Mouse (Mus musculus): ENCODE results near the gene Ssr1. TPM values are rescaled to one million over a fixed set of nuclear protein-coding genes. Genes with fewer than 3 reads are reported as not detected.

Gene Ssr1
- polyA plus RNA-seq, 1 experiment from 2014 or later = 77.3 TPM

DNA sequence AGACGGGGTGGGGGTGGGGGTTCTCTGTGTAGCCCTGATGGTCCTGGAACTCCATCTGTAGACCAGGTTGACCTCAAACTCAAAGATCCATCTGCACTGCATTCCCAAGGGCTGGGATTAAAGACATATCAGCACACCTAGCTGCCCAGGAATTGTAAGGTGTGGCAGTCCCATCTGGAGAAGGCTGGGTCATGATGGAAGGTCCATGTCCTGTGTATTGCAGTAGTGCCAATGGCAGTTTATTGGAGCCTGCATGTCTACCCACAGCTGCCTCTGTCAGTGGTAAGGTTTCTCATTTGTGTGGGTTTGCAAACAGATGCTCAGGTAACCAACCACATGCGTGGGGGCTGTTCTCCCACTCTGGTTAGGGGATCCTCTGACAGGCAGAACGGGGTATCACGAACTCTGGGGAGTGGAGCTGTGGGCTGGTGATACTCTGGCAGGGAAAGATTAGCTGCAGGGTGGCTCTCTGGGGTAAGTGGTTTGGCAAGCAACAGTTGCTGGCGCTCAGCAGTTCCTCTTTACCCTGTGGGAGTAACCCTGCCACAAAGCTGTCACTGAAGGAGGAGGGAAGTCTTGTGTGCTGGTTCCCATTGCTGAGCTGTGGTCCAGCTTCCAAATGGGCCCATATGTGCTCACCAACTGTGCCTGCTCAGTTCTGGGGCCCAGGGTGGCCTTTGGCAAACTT, 15.8 kb upstream of the Ssr1 start:
- Histone ChIP-seq H3K36me3 (ENCODE audit: poor library complexity, severe bottlenecking) (no peaks in the 10 kb centered on the region), H3K9ac (no peak overlapping the region), H3K4me1 (no peaks in the 10 kb centered on the region; the same call in 1 of the 2 replicates), H3K4me3 (no peak overlapping the region), H3K27ac (no peak overlapping the region), H3K9me3 (replicated peaks) (no peaks in the 10 kb centered on the region), H3K4me2 (no peak overlapping the region), H3K27me3 (no peaks in the 10 kb centered on the region)
- ATAC-seq = no peak
- WGBS = 86% methylated on average over 5 of the region's 5 CpGs

GRCm38 (mm10) chr13:38007972-38008371, 14.0 kb upstream of the Ssr1 start:
- no peaks in the 10 kb centered on the region for H3K36me3 ChIP-seq (ENCODE audit: poor library complexity, severe bottlenecking)
- H3K9me3 ChIP-seq (replicated peaks) = no peaks in the 10 kb centered on the region
- H3K27me3 ChIP-seq = no peaks in the 10 kb centered on the region
- H3K9ac ChIP-seq = no peak overlapping the region
- no peaks in the 10 kb centered on the region; the same call in 1 of the 2 replicates for H3K4me1 ChIP-seq
- no peak overlapping the region for H3K27ac ChIP-seq
- H3K4me3 ChIP-seq = no peak overlapping the region
- no peak overlapping the region for H3K4me2 ChIP-seq
- ATAC-seq = no peak
- WGBS = 87% methylated on average over 2 of the region's 2 CpGs

DNA sequence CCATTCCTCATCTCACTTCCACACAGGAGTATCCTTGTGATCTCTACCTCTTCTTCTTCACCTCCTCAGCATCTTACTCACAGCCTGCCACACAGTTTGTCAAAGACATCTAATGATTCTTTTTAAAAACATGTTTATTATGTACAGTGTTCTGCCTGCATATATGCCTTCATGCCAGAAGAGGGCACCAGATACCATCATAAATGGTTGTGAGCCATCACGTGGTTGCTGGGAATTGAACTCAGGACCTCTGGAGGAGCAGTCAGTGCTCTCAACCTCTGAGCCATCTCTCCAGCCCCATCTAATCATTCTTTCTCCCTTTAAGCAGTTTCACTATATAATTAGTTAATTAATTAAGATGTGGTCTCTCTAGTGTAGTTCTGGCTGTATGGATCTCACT, 8.4 kb upstream of the Ssr1 start:
- Histone ChIP-seq H3K27me3 (no peaks in the 10 kb centered on the region), H3K9ac (no peak overlapping the region), H3K9me3 (replicated peaks) (no peaks in the 10 kb centered on the region), H3K4me1 (no peaks in the 10 kb centered on the region), H3K36me3 (ENCODE audit: poor library complexity, severe bottlenecking) (no peaks in the 10 kb centered on the region), H3K4me2 (no peak overlapping the region), H3K4me3 (no peak overlapping the region), H3K27ac (no peak overlapping the region)
- WGBS = 55% methylated on average over 1 of the region's 1 CpGs
- ATAC-seq = no peak

- no peak for ATAC-seq
- Histone ChIP-seq H3K9ac (no peak overlapping the region), H3K4me3 (no peak overlapping the region), H3K4me2 (no peak overlapping the region), H3K9me3 (replicated peaks) (no peaks in the 10 kb centered on the region), H3K36me3 (ENCODE audit: poor library complexity, severe bottlenecking) (no peaks in the 10 kb centered on the region), H3K27me3 (no peaks in the 10 kb centered on the region), H3K4me1 (no peaks in the 10 kb centered on the region), H3K27ac (no peak overlapping the region)
- WGBS = 82% methylated on average over 3 of the region's 3 CpGs
These were observed 5.7 kb upstream of the Ssr1 start for GRCm38 (mm10) chr13:37999713-38000112.

- Histone ChIP-seq H3K4me1 (peaks cover 11% of the 10 kb centered on the region), H3K36me3 (ENCODE audit: poor library complexity, severe bottlenecking) (peaks cover 20% of the 10 kb centered on the region), H3K9ac (peak overlapping the region; percentile 56), H3K27ac (peak overlapping the region; percentile 31; the same call in 1 of the 2 replicates), H3K4me3 (peak overlapping the region; percentile 87), H3K4me2 (peak overlapping the region; percentile 64), H3K9me3 (replicated peaks) (no peaks in the 10 kb centered on the region), H3K27me3 (no peaks in the 10 kb centered on the region)
- peak; percentile 62 for ATAC-seq
- WGBS = 18% methylated on average over 7 of the region's 7 CpGs
These were observed 360 bp upstream of the Ssr1 start for GRCm38 (mm10) chr13:37994405-37994749.

- no peak for ATAC-seq
- Histone ChIP-seq H3K4me3 (peak overlapping the region; percentile 87), H3K27ac (peak overlapping the region; percentile 88), H3K36me3 (ENCODE audit: poor library complexity, severe bottlenecking) (peaks cover 31% of the 10 kb centered on the region), H3K4me2 (peak overlapping the region; percentile 64), H3K9ac (peak overlapping the region; percentile 93), H3K9me3 (replicated peaks) (no peaks in the 10 kb centered on the region), H3K27me3 (no peaks in the 10 kb centered on the region), H3K4me1 (peaks cover 11% of the 10 kb centered on the region)
- under 1% methylated on average over 17 of the region's 17 CpGs for WGBS
These were observed 677 bp downstream of the Ssr1 start for GRCm38 (mm10) chr13:37993376-37993703.

GRCm38 (mm10) chr13:37992638-37993371, 1.2 kb downstream of the Ssr1 start:
- peak overlapping the region; percentile 87 for H3K4me3 ChIP-seq
- peak overlapping the region; percentile 64 for H3K4me2 ChIP-seq
- 15% methylated on average over 10 of the region's 10 CpGs for WGBS
- H3K9ac ChIP-seq = peak overlapping the region; percentile 93
- H3K27ac ChIP-seq = no peak overlapping the region
- no peaks in the 10 kb centered on the region for H3K9me3 ChIP-seq (replicated peaks)
- peaks cover 36% of the 10 kb centered on the region for H3K36me3 ChIP-seq (ENCODE audit: poor library complexity, severe bottlenecking)
- H3K27me3 ChIP-seq = no peaks in the 10 kb centered on the region
- no peak for ATAC-seq
- peaks cover 11% of the 10 kb centered on the region for H3K4me1 ChIP-seq

GRCm38 (mm10) chr13:37989701-37990100, 4.3 kb downstream of the Ssr1 start:
- Histone ChIP-seq H3K27me3 (no peaks in the 10 kb centered on the region), H3K4me2 (no peak overlapping the region), H3K36me3 (ENCODE audit: poor library complexity, severe bottlenecking) (peaks cover 63% of the 10 kb centered on the region), H3K9me3 (replicated peaks) (no peaks in the 10 kb centered on the region), H3K27ac (no peak overlapping the region), H3K9ac (no peak overlapping the region), H3K4me3 (no peak overlapping the region), H3K4me1 (peaks cover 11% of the 10 kb centered on the region)
- no peak for ATAC-seq
- 96% methylated on average over 8 of the region's 8 CpGs for WGBS

DNA sequence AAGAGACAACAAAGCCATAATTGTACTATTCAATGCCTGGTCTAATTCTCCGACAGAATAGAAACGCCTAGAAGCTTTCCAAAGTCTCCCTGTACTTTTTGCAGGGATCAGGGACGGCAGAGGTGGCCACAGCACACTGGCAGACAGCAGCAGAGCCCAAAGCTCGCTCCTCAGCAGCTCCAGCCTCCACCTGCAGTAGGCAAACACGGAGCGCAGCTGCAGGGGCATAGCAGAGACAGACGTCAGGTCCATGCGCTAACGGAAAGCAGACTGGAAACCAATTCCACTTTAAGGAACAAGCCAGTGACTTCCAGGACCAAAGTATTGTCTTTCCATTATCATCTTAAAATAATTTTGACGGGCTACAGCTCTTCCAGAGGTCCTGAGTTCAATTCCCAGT, 7.9 kb downstream of the Ssr1 start:
- ATAC-seq = no peak
- H3K36me3 ChIP-seq (ENCODE audit: poor library complexity, severe bottlenecking) = peaks cover 91% of the 10 kb centered on the region

DNA sequence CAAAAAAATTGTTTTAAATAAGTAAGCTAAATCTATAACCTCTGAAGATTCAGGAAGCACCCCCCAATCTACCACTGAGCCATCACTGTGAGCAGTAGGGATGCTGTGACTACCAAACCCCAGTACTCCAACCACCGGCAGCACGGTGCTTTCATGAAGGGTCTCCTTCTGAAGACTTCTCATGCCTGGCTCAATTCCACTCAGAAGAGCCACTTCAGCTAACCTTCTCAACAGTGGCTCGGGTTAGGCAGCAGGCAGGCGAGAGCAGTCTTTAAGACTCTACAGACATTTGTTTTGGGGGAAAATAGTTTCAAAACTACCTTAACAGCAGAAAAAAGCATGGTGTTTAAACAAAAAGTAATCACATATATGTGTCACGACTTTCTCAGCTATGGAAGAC, 13.0 kb downstream of the Ssr1 start:
- Histone ChIP-seq H3K27me3 (no peaks in the 10 kb centered on the region), H3K4me2 (no peak overlapping the region), H3K36me3 (ENCODE audit: poor library complexity, severe bottlenecking) (peaks cover 86% of the 10 kb centered on the region), H3K4me1 (no peaks in the 10 kb centered on the region), H3K9me3 (replicated peaks) (no peaks in the 10 kb centered on the region), H3K4me3 (no peak overlapping the region), H3K27ac (no peak overlapping the region), H3K9ac (no peak overlapping the region)
- 89% methylated on average over 5 of the region's 5 CpGs for WGBS
- ATAC-seq = no peak

More for the DNA sequence above, 7.9 kb downstream of the Ssr1 start:
- Histone ChIP-seq H3K27me3 (no peaks in the 10 kb centered on the region), H3K9me3 (replicated peaks) (no peaks in the 10 kb centered on the region), H3K4me1 (no peaks in the 10 kb centered on the region), H3K4me2 (no peak overlapping the region), H3K9ac (no peak overlapping the region), H3K27ac (no peak overlapping the region), H3K4me3 (no peak overlapping the region)
- WGBS = 79% methylated on average over 10 of the region's 10 CpGs

DNA sequence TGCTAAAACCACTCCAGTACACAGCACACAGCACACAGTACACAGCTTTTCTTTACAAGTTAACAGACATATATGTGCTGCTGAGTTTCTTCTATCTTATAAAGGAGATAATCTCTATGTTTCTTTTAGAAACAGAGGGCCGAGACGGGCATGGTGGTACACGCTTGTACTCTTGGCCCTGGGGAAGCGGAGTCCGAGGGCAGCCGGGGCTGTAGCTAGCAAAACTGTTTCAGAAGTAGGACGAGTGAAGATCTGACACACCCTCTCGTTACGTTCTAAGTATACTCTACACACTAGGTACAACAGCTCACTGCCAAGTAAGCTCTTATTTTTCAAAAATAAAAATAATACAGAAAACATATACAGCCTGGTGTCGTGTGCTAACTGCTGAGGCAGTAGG, 13.7 kb downstream of the Ssr1 start:
- no peak for ATAC-seq
- Histone ChIP-seq H3K9me3 (replicated peaks) (no peaks in the 10 kb centered on the region), H3K9ac (no peak overlapping the region), H3K27me3 (no peaks in the 10 kb centered on the region), H3K27ac (no peak overlapping the region), H3K36me3 (ENCODE audit: poor library complexity, severe bottlenecking) (peaks cover 82% of the 10 kb centered on the region), H3K4me1 (no peaks in the 10 kb centered on the region), H3K4me3 (no peak overlapping the region), H3K4me2 (no peak overlapping the region)
- WGBS = 95% methylated on average over 10 of the region's 10 CpGs

DNA sequence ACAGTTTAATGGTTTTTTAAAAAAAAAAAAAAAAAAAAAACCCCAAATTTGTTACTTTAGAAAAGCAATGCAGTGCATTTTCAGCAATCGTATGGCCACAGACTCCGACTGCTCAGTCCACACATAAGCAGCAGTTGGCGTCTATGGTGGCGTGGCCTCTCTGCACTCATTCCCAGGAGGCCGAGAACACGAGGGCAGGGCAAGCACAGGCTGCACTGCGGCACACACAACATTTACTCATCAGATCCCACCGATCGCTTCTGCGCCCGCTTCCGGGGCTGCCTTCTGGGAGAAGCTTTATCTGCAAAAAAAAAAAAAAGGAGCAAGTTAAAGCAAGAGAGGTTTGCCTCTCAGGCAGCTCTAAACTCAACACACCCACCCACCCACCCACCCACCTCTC, 14.5 kb downstream of the Ssr1 start:
- 94% methylated on average over 12 of the region's 12 CpGs for WGBS
- no peak overlapping the region for H3K4me2 ChIP-seq
- H3K4me1 ChIP-seq = no peaks in the 10 kb centered on the region
- H3K4me3 ChIP-seq = no peak overlapping the region
- no peak overlapping the region for H3K9ac ChIP-seq
- no peaks in the 10 kb centered on the region for H3K9me3 ChIP-seq (replicated peaks)
- peaks cover 84% of the 10 kb centered on the region for H3K36me3 ChIP-seq (ENCODE audit: poor library complexity, severe bottlenecking)
- no peak for ATAC-seq
- no peaks in the 10 kb centered on the region for H3K27me3 ChIP-seq
- H3K27ac ChIP-seq = no peak overlapping the region

DNA sequence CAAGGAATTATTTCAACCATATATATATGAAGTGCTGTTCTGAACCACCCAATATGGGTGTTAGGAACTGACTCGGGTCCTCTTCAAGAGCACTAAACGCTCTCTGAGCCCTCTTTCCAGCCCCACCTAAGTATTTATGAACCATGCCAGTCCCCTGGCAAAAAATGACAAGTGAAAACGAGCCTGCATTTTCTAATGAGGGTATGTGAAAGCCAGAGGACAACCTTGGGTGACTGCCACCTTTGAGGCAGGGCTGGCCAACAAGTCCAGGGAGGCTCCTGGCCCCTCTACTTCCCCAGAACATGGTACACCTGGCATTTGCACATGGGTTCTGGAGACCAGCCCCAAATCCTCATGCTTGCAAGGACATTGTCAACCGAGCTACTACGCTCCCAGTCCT, 19.3 kb downstream of the Ssr1 start:
- H3K9me3 ChIP-seq (replicated peaks) = no peaks in the 10 kb centered on the region
- 87% methylated on average over 5 of the region's 5 CpGs for WGBS
- no peak overlapping the region for H3K9ac ChIP-seq
- H3K4me1 ChIP-seq = no peaks in the 10 kb centered on the region
- no peak for ATAC-seq
- no peak overlapping the region for H3K27ac ChIP-seq
- no peak overlapping the region for H3K4me3 ChIP-seq
- H3K4me2 ChIP-seq = no peak overlapping the region
- H3K36me3 ChIP-seq (ENCODE audit: poor library complexity, severe bottlenecking) = peaks cover 46% of the 10 kb centered on the region
- H3K27me3 ChIP-seq = no peaks in the 10 kb centered on the region

Measured in forebrain, embryonic 13.5 days (tissue).